Mouse (Mus musculus) adrenal gland (tissue): Measurements from ENCODE around the gene Nppa.
"Not testable (repeated sequence)": the region's sequence is repeated elsewhere in the genome, so short reads cannot be mapped to it uniquely, and the experiment has no call there.

Source experiments
- intact Hi-C: fragments of 180-260 bp; cut with DNase I; formaldehyde crosslinking; loops from one replicate; pipeline ENCODE4 v1.15.1; 2025

Gene Nppa

GRCm38 (mm10) chr4:148050396-148050914 lies 49.9 kb downstream of the Nppa start:
- intact Hi-C loops = not testable (repeated sequence)

GRCm38 (mm10) chr4:148051046-148051776 lies 50.7 kb downstream of the Nppa start:
- intact Hi-C loops = no loop called here
